Mouse (Mus musculus): ENCODE results near the gene Bcl2. TPM values are rescaled to one million over a fixed set of nuclear protein-coding genes. Genes with fewer than 3 reads are reported as not detected.

The Bcl2 gene
- polyA plus RNA-seq, 1 experiment from 2014 or later: 23.7 TPM

DNA sequence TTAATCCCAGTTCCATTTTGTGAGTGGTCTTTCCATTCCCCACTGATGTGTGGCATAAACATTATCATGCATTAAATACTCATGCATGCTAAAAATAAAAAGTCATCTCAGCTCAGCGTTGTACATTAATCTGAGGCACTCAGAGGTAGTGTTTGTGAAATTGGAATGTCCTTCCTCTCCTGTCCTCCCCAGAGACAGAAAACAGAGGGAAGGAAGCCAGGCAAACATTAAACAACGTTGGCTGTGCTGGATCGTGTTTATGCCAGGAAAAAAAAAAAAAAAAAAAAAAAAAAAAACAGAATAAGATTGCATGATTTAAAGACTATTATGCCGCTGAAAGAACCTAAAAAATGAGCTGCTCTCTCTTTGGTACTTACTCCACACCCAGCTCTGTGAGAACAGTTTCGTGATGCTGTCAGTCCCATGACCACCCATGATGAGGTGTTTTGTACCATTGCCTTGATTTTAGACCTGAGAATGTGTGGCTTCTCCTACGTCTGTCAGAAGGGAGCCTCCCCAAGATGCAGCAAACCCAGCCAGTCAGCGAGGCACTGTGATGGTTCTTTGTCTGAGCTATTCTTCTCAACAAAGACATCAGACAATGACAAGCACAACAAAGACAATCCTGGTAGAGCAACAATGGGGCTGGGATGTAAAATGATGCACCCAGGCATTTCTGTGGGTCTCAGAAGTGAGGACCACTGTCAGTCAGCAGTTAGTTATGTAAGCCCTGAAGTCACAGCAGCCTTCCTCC lies 200.0 kb downstream of the Bcl2 start:
- no peak for ATAC-seq (ENCODE audit: insufficient number of reproducible peaks, insufficient read depth, low FRiP score, low TSS enrichment, low read depth)
- no peak overlapping the region for H3K4me3 ChIP-seq
- no peak overlapping the region for H3K4me2 ChIP-seq
- no peaks in the 10 kb centered on the region for H3K27me3 ChIP-seq
- no peak overlapping the region for H3K27ac ChIP-seq
- no peaks in the 10 kb centered on the region for H3K9me3 ChIP-seq
- H3K4me1 ChIP-seq: no peaks in the 10 kb centered on the region
- 42% methylated on average over 7 of the region's 7 CpGs for WGBS
- no peak overlapping the region for H3K9ac ChIP-seq
- no peaks in the 10 kb centered on the region for H3K36me3 ChIP-seq

DNA sequence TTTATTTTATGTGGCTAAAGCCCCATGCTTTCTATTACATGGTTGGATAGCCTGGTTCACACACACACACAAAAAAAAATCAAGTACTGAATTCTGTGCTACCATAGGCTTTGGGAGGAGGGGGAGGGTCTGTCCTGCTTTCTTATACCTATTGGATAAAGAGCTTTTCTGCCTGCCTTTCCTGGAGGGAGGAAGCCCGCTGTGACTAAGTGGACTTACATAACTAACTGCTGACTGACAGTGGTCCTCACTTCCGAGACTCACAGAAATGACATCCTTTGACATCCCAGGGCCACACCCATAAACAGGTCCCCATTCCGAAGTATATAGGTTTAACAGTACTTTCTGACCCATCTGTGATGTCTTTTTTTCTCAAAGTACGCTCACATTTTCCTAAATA lies 200.6 kb downstream of the Bcl2 start:
- H3K27ac ChIP-seq: no peak overlapping the region
- H3K27me3 ChIP-seq: no peaks in the 10 kb centered on the region
- 67% methylated on average over 4 of the region's 4 CpGs for WGBS
- no peak overlapping the region for H3K4me2 ChIP-seq
- no peak overlapping the region for H3K9ac ChIP-seq
- H3K4me1 ChIP-seq: no peaks in the 10 kb centered on the region
- no peak overlapping the region for H3K4me3 ChIP-seq
- no peaks in the 10 kb centered on the region for H3K36me3 ChIP-seq
- no peaks in the 10 kb centered on the region for H3K9me3 ChIP-seq
- no peak for ATAC-seq (ENCODE audit: insufficient number of reproducible peaks, insufficient read depth, low FRiP score, low TSS enrichment, low read depth)

DNA sequence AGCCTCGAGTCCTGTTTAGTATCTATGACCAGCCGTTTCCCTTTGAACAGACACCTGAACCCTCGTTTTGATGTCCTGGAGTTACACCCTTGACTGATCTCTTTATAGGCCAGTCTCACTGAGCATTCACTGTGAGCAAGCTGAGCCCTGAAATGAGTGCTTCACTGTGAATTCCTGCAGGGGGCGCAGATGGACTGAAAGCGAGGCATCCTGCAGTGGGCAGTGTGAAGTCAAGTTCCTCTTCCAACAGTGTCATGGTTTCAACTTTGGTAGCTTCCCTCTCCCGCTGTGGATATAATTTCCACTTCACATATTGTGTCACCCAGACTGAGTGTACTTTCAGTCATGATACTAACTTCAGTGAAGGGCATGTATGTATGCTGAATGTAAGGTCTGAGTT lies 202.5 kb downstream of the Bcl2 start:
- WGBS: 24% methylated on average over 6 of the region's 6 CpGs
- no peak for ATAC-seq (ENCODE audit: insufficient number of reproducible peaks, insufficient read depth, low FRiP score, low TSS enrichment, low read depth)
- no peak overlapping the region for H3K27ac ChIP-seq
- no peaks in the 10 kb centered on the region for H3K27me3 ChIP-seq
- H3K4me3 ChIP-seq: no peak overlapping the region
- no peaks in the 10 kb centered on the region for H3K36me3 ChIP-seq
- 0 out of 2 replicates have a peak, but pooled peaks cover 1% of the 10 kb centered on the region for H3K4me1 ChIP-seq
- no peaks in the 10 kb centered on the region for H3K9me3 ChIP-seq
- H3K9ac ChIP-seq: no peak overlapping the region
- no peak overlapping the region for H3K4me2 ChIP-seq

DNA sequence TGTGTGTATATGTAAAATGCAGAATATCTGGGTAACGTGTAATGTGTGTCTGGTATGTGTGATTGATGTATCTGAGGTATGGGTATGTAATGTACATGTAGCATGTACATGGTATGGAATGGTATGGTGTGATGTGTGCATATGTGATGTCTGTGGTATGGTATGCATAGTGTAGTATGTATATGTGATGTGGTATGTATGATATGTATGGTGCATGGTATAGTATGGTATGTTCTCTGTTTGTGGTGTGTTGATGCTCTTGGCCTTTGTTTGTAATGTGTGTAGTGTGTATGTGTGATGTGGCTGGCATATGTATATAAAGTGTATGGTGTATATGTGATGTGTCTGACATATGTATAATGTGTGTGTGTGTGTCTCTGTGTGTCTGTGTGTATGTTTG lies 206.5 kb downstream of the Bcl2 start:
- no peak for ATAC-seq (ENCODE audit: insufficient number of reproducible peaks, insufficient read depth, low FRiP score, low TSS enrichment, low read depth)
- Histone ChIP-seq H3K4me2 (no peak overlapping the region), H3K4me1 (0 out of 2 replicates have a peak, but pooled peaks cover 3% of the 10 kb centered on the region), H3K36me3 (no peaks in the 10 kb centered on the region), H3K4me3 (no peak overlapping the region), H3K9ac (no peak overlapping the region), H3K27ac (no peak overlapping the region), H3K27me3 (no peaks in the 10 kb centered on the region), H3K9me3 (no peaks in the 10 kb centered on the region)
- 82% methylated on average over 1 of the region's 1 CpGs for WGBS

DNA sequence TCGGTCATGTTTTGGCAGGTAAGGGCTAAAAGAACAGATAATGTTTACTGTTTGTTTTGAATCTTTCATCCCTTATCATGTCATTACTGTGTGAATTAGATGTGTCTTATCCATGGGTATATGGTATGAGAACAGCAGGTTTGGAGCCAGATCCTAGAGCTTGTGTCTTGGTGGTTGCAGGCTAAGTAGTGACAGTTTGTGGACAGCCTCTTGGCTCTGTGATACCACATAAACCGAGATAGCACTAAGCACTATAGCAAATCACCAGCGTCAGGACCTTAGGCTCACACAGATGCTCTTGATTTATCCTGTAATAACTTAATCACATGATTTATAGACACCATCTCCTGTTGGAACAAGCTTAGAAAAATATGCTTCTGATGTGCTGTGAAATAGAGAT lies 210.2 kb downstream of the Bcl2 start:
- no peak for ATAC-seq (ENCODE audit: insufficient number of reproducible peaks, insufficient read depth, low FRiP score, low TSS enrichment, low read depth)
- Histone ChIP-seq H3K36me3 (no peaks in the 10 kb centered on the region), H3K4me3 (no peak overlapping the region), H3K4me2 (no peak overlapping the region), H3K9me3 (no peaks in the 10 kb centered on the region), H3K27me3 (no peaks in the 10 kb centered on the region), H3K9ac (no peak overlapping the region), H3K27ac (no peak overlapping the region), H3K4me1 (0 out of 2 replicates have a peak, but pooled peaks cover 3% of the 10 kb centered on the region)
- WGBS: 77% methylated on average over 3 of the region's 3 CpGs

DNA sequence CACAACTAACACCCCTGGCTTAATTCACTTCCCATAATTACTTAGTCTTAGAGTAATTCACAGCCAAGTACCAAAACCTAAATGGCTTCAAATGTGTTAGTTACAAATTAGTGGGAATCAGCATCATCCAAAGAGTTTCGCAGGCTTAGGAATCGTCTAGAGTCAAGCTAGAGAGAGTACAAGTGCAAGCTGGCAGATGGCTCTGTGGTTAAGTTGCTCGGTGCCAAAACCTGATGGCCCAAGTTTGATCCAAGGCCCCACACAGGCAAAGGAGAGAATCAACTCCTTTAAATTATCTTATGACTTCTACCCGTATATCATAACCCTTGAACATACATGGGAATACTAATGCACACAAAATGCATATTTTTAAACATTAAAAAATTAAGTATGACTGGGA lies 210.7 kb downstream of the Bcl2 start:
- H3K9me3 ChIP-seq: no peaks in the 10 kb centered on the region
- no peak overlapping the region for H3K4me2 ChIP-seq
- H3K27ac ChIP-seq: no peak overlapping the region
- no peak overlapping the region for H3K9ac ChIP-seq
- no peak overlapping the region for H3K4me3 ChIP-seq
- H3K4me1 ChIP-seq: 0 out of 2 replicates have a peak, but pooled peaks cover 3% of the 10 kb centered on the region
- 86% methylated on average over 4 of the region's 4 CpGs for WGBS
- no peaks in the 10 kb centered on the region for H3K36me3 ChIP-seq
- no peak for ATAC-seq (ENCODE audit: insufficient number of reproducible peaks, insufficient read depth, low FRiP score, low TSS enrichment, low read depth)
- no peaks in the 10 kb centered on the region for H3K27me3 ChIP-seq

DNA sequence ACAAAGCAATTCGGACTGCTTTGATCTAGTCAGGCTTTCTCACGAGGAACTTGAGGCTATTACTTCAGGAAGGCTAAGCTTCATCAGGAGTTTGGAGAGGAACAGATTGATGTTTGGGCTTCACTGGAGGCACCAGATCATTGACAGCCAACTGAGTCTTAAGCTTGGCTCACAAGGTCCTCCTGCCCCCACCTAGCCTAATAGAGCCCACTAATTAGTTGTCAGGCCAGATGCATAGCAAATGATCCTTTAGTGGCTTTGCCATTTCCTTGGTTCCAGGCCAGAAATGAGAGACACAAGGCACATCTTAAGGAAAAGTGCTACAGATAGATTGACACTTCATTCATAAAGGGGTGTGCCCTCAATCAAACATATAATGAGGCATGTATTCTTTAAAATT lies 216.1 kb downstream of the Bcl2 start:
- Histone ChIP-seq H3K4me2 (no peak overlapping the region), H3K4me3 (no peak overlapping the region)
- WGBS: 67% methylated on average over 2 of the region's 2 CpGs

More for the DNA sequence above, 216.1 kb downstream of the Bcl2 start:
- no peaks in the 10 kb centered on the region for H3K4me1 ChIP-seq
- ATAC-seq (ENCODE audit: insufficient number of reproducible peaks, insufficient read depth, low FRiP score, low TSS enrichment, low read depth): no peak
- H3K27me3 ChIP-seq: no peaks in the 10 kb centered on the region
- H3K9me3 ChIP-seq: no peaks in the 10 kb centered on the region
- H3K27ac ChIP-seq: no peak overlapping the region
- H3K36me3 ChIP-seq: no peaks in the 10 kb centered on the region
- H3K9ac ChIP-seq: no peak overlapping the region

Small RNA genes lying within 50 kb of the gene (microRNA-seq; reads per million reads assigned to microRNA genes)
- not detected for gene Mir3473f

Other genes starting within 250 kb of the Bcl2 start
- 17.0 and 19.7 TPM in 2 replicates for gene Kdsr, start 45.5 kb upstream of the Bcl2 start, polyA plus RNA-seq (2015; fragmentation: Nextera tagmentation; extraction: Ambion mirVana)
- gene Vps4b, start 82.5 kb upstream of the Bcl2 start, polyA plus RNA-seq (2015; fragmentation: Nextera tagmentation; extraction: Ambion mirVana): 62.1 and 64.9 TPM in 2 replicates
- 11.2 and 13.4 TPM in 2 replicates for gene Serpinb5, start 146.9 kb upstream of the Bcl2 start, polyA plus RNA-seq (2015; fragmentation: Nextera tagmentation; extraction: Ambion mirVana)
- 0.48 and 1.3 TPM in 2 replicates for gene Serpinb12, start 220.2 kb upstream of the Bcl2 start, polyA plus RNA-seq (2015; fragmentation: Nextera tagmentation; extraction: Ambion mirVana)